Mouse (Mus musculus) stomach, embryonic 16.5 days (tissue): ENCODE data around the gene Dab2ip. TPM values are rescaled to one million over a fixed set of nuclear protein-coding genes. Genes with fewer than 3 reads are reported as not detected.

Source experiments
- ATAC-seq: fragments of 200-750 bp; cut with Nextera tagmentation; 2 replicates; pipeline ENCODE4 v1.8.0; 2017; ENCODE audit warnings: moderate number of reproducible peaks, moderate TSS enrichment; ENCODE audit not compliant: insufficient read depth, low FRiP score
- H3K27ac ChIP-seq: fragments of 300-500 bp; sonication (generic); 2 replicates; pipeline ENCODE4 v1.5.1; 2014; ENCODE audit warnings: low read length
- H3K27me3 ChIP-seq: fragments of 300-500 bp; sonication (generic); 2 replicates; pipeline ENCODE4 v1.6.1; 2014; ENCODE audit warnings: low read length, control low read depth, mixed read lengths; ENCODE audit not compliant: control insufficient read depth, insufficient read depth
- H3K36me3 ChIP-seq: fragments of 300-500 bp; sonication (generic); 2 replicates; pipeline ENCODE4 v1.6.1; 2014; ENCODE audit warnings: low read length; ENCODE audit not compliant: control insufficient read depth, insufficient read depth
- H3K4me1 ChIP-seq: fragments of 300-500 bp; sonication (generic); 2 replicates; pipeline ENCODE4 v1.6.1; 2014; ENCODE audit warnings: low read length, control low read depth, mixed read lengths; ENCODE audit not compliant: control insufficient read depth, insufficient read depth
- H3K4me2 ChIP-seq: fragments of 300-500 bp; sonication (generic); 2 replicates; pipeline ENCODE4 v1.6.1; 2014; ENCODE audit warnings: low read depth, low read length, mixed read lengths
- H3K4me3 ChIP-seq: fragments of 300-500 bp; sonication (generic); replicated peaks from 2 replicates; pipeline ENCODE4 v1.5.1; 2014; ENCODE audit warnings: mild to moderate bottlenecking, low read length
- H3K9ac ChIP-seq: fragments of 300-500 bp; sonication (generic); 2 replicates; pipeline ENCODE4 v1.6.1; 2014; ENCODE audit warnings: low read length
- H3K9me3 ChIP-seq: fragments of 300-500 bp; sonication (generic); replicated peaks from 2 replicates; pipeline ENCODE4 v1.6.1; 2016; ENCODE audit warnings: low read length, control low read depth; ENCODE audit not compliant: control insufficient read depth
- WGBS: fragments of 180-500 bp; shearing (Covaris S2); extraction: QIAGEN DNeasy Blood & Tissue Kit; methylation state at CpG from one replicate; pipeline ENCODE4 v1.1.7; 2014; 5-methylcytosine and 5-hydroxymethylcytosine counted together
- polyA plus RNA-seq: library from polyadenylated mRNA; unstranded; fragments of >200 nt; fragmentation: Nextera tagmentation; extraction: Ambion mirVana; gene quantifications from 2 replicates; pipeline ENCODE4 v1.2.1, GENCODE M21; 2015

The Dab2ip gene
- polyA plus RNA-seq, 1 experiment from 2014 or later, result 31.2 TPM

DNA sequence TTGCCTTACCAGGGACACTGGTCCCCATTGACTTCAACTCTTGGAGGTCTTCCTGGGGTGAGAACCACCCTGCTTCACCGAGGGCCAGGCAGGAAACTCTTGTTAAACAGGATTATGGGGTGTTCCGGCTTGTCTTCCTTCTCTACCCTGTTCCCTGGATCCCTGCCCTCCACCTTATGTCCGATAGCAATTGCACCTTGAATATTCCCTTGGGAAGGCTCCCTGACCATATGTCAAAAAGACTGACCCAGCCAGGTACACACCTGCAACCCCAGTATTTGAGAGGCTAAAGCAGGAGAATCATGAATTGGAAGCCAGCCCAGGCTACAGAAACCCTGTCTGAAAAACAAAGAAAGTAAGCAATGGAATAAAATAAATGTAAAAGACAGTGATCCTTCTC is 40.8 kb downstream of the Dab2ip start:
- Histone ChIP-seq H3K27me3 (no peaks in the 10 kb centered on the region), H3K4me2 (no peak overlapping the region), H3K36me3 (no peaks in the 10 kb centered on the region), H3K4me3 (no peak overlapping the region), H3K9ac (no peak overlapping the region), H3K27ac (no peak overlapping the region), H3K9me3 (no peaks in the 10 kb centered on the region), H3K4me1 (peaks cover 39% of the 10 kb centered on the region)
- WGBS, result 50% methylated on average over 3 of the region's 3 CpGs
- ATAC-seq, result no peak

DNA sequence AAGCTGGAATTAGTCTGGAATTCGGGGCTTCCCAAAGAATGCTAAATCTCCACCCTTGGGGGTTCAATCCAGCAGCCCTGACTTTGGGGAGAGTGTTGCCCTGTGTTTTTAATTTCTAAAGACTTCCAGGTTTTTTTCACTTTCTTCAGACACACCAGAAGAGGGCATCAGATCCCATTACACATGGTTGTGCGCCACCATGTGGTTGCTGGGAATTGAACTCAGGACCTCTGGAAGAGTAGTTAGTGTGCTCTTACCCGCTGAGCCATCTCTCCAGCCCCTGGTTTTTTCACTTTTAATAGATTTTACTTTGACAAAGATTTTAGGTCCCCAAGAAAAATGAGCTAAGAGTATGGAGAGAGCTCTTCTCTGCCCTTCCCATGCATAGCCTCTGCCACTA is 43.6 kb downstream of the Dab2ip start:
- 88% methylated on average over 3 of the region's 3 CpGs for WGBS
- H3K4me2 ChIP-seq, result no peak overlapping the region
- no peak for ATAC-seq
- H3K27ac ChIP-seq, result no peak overlapping the region
- no peak overlapping the region for H3K9ac ChIP-seq
- H3K27me3 ChIP-seq, result no peaks in the 10 kb centered on the region
- peaks cover 21% of the 10 kb centered on the region for H3K4me1 ChIP-seq
- no peaks in the 10 kb centered on the region for H3K36me3 ChIP-seq
- H3K9me3 ChIP-seq, result no peaks in the 10 kb centered on the region
- H3K4me3 ChIP-seq, result no peak overlapping the region

DNA sequence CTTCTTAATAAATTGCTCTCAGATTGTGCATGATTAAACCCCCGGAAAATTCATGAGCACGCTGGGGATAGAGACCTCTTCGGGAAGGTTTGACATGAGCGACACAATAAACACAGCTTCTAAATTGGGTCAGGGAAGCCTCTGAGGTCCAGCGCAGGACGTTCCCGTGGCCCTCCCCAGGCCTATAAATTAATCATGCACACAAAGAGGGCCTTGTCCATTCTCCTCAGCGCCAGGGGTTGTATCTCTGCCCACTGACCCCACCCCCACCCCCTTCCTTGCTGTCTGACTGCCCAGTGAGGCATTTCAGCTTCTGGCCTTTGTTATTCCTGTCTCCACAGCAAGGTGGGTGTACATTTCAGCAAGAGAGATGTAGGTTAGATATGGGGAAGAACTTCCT is 49.4 kb downstream of the Dab2ip start:
- Histone ChIP-seq H3K4me1 (peaks cover 29% of the 10 kb centered on the region), H3K9ac (no peak overlapping the region), H3K4me3 (no peak overlapping the region), H3K9me3 (no peaks in the 10 kb centered on the region), H3K36me3 (no peaks in the 10 kb centered on the region), H3K27ac (no peak overlapping the region), H3K4me2 (no peak overlapping the region), H3K27me3 (no peaks in the 10 kb centered on the region)
- WGBS, result 51% methylated on average over 8 of the region's 8 CpGs
- ATAC-seq, result no peak

DNA sequence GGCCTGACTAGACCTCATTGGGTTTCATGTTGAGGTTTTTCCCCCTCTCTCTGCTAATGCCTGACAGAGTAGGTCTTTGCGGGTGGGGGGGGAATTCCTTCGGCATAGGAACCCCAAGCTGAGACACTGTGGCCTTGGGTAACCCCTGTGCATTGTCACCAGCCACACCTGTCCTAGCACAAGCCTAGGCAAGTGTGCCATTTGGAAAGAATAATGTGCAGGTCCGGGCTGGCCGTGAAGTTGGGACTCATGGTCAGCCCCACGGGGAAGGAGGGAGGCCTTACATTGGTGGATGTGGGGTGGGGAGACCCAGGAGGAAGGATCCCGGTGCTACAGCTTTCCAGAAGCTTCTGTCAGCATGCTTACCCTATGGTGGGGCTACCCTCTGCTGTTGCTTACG is 50.8 kb downstream of the Dab2ip start:
- WGBS, result 69% methylated on average over 7 of the region's 7 CpGs
- Histone ChIP-seq H3K36me3 (no peaks in the 10 kb centered on the region), H3K4me1 (peaks cover 41% of the 10 kb centered on the region), H3K4me2 (no peak overlapping the region), H3K9me3 (no peaks in the 10 kb centered on the region), H3K27ac (no peak overlapping the region; the same call in 1 of the 2 replicates), H3K9ac (peak overlapping the region; percentile 28; the same call in 1 of the 2 replicates), H3K27me3 (no peaks in the 10 kb centered on the region), H3K4me3 (no peak overlapping the region)
- ATAC-seq, result 0 out of 2 replicates have a peak, but pooled peaks have one; percentile 1

DNA sequence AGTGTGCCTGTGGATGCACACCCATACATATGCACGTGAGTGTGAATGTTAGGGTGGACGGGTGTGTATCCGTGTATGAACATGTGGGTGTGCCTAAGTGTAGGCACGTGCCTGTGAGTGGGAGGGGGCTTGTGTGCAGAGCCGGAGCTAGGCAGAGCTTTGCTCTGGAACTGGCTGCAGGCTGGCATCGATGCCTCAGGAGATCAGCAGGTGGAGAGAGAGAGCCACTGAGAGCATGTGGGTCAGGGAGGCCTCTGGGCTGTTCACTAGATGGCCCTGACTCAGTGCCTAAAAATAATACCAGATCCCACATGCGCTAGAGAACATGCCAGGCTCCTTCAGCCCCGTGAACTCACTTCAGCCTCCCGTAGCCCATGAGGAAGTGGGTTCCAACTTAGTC is 51.3 kb downstream of the Dab2ip start:
- peak; percentile 53; the same call in 1 of the 2 replicates for ATAC-seq
- Histone ChIP-seq H3K36me3 (no peaks in the 10 kb centered on the region), H3K27me3 (no peaks in the 10 kb centered on the region), H3K4me2 (no peak overlapping the region), H3K4me3 (no peak overlapping the region), H3K9ac (peak overlapping the region; percentile 49), H3K4me1 (peaks cover 46% of the 10 kb centered on the region), H3K9me3 (no peaks in the 10 kb centered on the region), H3K27ac (no peak overlapping the region; the same call in 1 of the 2 replicates)
- WGBS, result 32% methylated on average over 9 of the region's 9 CpGs

DNA sequence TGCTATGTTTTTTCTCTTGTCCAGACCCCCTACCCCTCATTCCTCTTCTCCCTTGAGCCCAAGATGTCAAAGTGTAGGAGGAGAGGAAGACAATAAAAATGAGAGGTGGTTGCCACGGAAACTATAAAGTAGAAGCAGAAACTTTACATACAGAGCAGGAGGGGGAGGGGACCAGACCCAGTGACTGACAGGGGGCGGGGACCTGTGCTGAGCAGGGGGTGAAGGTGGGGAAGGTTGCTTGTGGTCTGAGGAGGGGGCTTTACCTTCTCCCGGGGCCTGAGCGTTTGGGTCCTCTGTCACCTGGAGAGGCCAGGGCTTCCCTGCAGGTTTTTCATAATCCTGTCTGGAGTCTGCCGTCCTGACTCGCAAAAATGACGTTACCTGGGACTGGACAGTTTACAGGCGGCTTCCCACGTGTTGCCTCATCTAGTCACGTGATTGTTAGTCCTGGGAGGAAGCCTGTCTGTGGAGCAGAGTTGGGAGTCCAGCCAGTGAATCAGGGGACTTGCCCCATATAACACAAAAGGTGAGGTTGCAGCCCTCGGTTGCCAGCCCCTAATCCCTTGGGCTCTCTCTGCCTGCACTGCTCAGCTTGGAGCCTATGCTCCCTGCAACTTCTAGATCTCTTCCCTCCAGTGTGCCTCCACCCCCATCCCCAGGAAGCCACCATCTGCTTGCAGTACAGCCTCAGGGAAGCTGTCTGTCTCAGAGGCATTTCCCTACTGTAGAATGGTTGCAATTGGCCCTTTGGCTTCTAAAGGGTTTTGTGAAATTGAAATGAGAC is 52.3 kb downstream of the Dab2ip start:
- WGBS, result 14% methylated on average over 11 of the region's 11 CpGs
- no peaks in the 10 kb centered on the region for H3K9me3 ChIP-seq
- peak overlapping the region; percentile 30 for H3K4me2 ChIP-seq
- 0 out of 2 replicates have a peak, but pooled peaks have one; percentile 7 for ATAC-seq
- H3K9ac ChIP-seq, result peak overlapping the region; percentile 49
- no peak overlapping the region for H3K27ac ChIP-seq
- no peaks in the 10 kb centered on the region for H3K27me3 ChIP-seq
- H3K4me3 ChIP-seq, result no peak overlapping the region
- peaks cover 54% of the 10 kb centered on the region for H3K4me1 ChIP-seq
- no peaks in the 10 kb centered on the region for H3K36me3 ChIP-seq

DNA sequence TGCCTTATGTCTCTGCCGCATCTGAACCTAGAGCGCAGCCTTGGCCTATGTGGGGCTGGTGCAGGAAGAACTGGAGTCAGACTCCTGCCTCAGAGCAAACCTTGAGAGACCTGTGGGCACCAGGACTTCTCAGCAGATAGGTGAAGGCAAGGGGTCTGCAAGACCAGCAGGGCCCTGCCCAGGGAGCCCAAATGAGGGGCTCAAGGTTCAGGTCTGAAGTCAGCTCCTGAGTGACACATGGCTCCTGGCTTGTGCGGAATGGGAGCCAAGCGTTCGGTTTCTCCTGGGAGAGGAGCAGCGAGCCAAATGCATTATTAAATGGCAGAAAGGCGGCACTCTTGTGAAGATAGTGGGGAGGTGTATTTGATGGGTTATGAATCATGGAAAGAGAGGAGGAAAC is 52.9 kb downstream of the Dab2ip start:
- WGBS, result 85% methylated on average over 7 of the region's 7 CpGs
- no peaks in the 10 kb centered on the region for H3K36me3 ChIP-seq
- peaks cover 61% of the 10 kb centered on the region for H3K4me1 ChIP-seq
- H3K9me3 ChIP-seq, result no peaks in the 10 kb centered on the region
- no peak overlapping the region for H3K9ac ChIP-seq
- no peaks in the 10 kb centered on the region for H3K27me3 ChIP-seq
- H3K4me3 ChIP-seq, result no peak overlapping the region
- H3K27ac ChIP-seq, result no peak overlapping the region
- H3K4me2 ChIP-seq, result 0 out of 2 replicates have a peak overlapping the region, but pooled peaks have one; percentile 30
- ATAC-seq, result no peak

DNA sequence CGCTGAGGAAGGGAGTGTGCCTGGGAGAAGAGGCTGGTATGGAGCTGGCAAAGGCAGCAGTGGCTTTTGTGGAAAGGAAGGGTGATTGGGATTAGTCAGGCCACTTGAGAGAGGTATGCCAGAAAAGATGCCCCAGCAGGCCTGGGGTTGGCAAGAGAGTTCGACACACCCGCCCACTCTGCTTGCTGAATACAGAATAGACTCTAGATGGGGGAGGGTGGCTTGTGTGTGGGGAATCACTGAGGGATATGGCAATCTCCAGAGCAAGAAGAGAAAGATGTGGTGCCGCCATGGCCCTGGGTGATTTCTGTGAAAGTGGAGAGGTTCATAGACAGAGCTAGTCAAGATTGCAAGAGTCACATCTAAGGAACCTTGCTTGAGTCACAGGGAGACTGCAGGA is 53.6 kb downstream of the Dab2ip start:
- Histone ChIP-seq H3K27me3 (no peaks in the 10 kb centered on the region), H3K36me3 (no peaks in the 10 kb centered on the region), H3K4me2 (no peak overlapping the region), H3K4me3 (no peak overlapping the region), H3K9me3 (no peaks in the 10 kb centered on the region), H3K9ac (no peak overlapping the region), H3K27ac (no peak overlapping the region), H3K4me1 (peaks cover 65% of the 10 kb centered on the region)
- 85% methylated on average over 4 of the region's 4 CpGs for WGBS
- no peak for ATAC-seq

DNA sequence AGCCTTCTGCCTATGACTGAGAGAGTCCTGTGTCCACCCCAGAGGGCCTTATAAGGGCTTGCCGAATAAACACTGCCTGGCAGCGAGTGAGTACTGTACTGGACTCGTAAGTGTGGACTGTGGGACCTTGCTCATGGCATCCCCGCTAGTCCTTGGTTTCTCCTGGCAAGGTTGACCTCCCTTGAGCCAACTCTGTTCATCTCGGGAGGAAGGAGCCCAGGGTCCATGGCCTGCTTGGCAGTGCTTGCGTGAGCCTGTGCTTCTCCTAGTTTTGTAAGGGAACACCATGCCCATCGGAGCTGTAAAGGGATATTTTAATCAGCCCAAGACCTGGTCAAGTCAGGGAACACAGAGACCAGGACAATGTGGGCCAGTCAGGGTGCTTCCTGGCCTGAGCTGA is 54.2 kb downstream of the Dab2ip start:
- H3K9me3 ChIP-seq, result no peaks in the 10 kb centered on the region
- peaks cover 70% of the 10 kb centered on the region for H3K4me1 ChIP-seq
- no peak for ATAC-seq
- no peaks in the 10 kb centered on the region for H3K27me3 ChIP-seq
- H3K36me3 ChIP-seq, result no peaks in the 10 kb centered on the region
- no peak overlapping the region for H3K4me3 ChIP-seq
- H3K9ac ChIP-seq, result no peak overlapping the region
- no peak overlapping the region for H3K27ac ChIP-seq
- 81% methylated on average over 7 of the region's 7 CpGs for WGBS
- H3K4me2 ChIP-seq, result no peak overlapping the region
